Mouse (Mus musculus) ovary, postnatal 10 days (tissue): ENCODE results near the gene Akirin1.
A peak's percentile ranks its signal among the peaks of the same experiment; 100 is the strongest.

Experiments
- DNase-seq: peaks from one replicate; pipeline ENCODE4 v3.0.0; 2022; ENCODE audit warnings: low spot score

The Akirin1 gene

GRCm38 (mm10) chr4:123750152-123750651 lies at the start of gene Akirin1:
Gene Akirin1 (minus strand): TSS chr4:123750345.
- peak; percentile 98 for DNase-seq

GRCm38 (mm10) chr4:123797856-123798255 lies 47.7 kb upstream of the Akirin1 start:
- DNase-seq = no peak

DNA sequence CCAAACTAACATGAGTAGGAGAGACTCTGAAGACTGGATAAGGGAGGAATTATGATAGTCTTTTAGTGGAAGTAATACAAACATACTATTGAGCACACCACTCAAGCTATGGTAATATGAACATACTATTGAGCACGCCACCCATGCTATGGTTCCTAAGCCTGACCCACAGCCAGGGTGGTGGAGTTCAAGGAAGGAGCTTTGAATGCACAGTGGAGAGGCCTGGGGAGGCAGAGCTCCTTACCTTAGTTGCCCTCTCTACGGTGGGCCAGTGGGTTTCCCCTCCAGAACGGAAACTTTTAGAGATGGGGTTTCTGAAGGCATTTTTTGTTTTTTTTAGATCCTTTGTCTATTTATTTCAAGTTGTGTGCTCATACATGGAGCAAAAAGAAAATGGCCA lies 47.3 kb upstream of the Akirin1 start:
- no peak for DNase-seq

DNA sequence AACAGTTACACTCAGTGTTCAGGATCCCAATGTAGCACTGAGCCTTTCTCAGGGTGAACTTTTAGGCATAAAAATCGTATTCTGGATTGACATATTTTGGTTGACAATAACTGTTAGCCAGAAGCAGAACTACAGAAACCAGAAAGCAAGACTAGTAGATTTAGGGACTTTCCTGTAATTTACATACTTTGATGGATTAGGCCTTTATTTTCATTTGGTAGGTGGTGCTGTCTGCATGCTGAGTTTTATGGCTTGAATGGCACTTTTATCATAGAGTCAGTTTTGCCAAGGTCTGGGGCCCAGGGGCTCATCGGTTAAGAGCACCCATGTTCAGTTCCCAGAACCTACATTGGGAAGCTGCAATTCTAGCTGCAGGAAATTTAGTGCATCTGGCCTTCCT lies 44.9 kb upstream of the Akirin1 start:
- DNase-seq = no peak

DNA sequence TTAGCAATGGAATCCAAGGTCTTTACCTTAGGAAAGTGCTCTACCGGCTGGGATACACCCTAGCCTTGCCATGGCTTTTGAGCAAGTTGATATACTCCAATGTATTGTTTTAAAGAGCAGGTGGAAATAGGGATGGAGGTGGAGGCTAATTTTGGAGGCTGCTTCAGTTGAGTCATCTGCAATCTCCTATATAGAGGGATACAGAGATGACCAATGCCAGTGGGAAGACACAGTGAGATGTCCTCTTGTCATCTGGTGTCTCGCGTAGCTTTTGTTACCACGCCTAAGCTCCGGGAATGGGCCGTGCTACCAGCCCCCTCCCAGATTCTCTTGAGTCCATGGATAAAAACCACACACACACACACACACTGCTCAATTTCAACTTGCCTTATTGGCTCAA lies 43.0 kb upstream of the Akirin1 start:
- DNase-seq = no peak

DNA sequence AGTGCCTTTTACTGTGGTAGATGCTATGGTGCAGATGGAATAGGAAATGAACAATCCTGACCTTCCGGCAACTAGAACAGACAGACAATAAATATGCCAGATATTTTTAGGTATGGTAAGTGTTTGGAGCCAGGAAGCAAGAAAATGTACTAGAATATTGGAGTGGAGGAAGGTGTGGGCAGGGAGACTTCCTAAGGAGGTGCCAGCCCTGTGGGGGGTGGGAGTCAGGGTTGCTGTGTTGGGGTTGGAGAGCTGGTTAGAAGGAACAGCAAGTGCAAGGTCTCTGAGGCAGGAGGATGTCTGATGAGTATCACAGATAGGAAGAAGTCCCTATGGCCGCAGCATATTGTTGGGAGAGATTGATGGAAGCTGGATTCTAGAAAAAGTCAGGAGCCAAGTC lies 42.5 kb upstream of the Akirin1 start:
- DNase-seq = no peak

GRCm38 (mm10) chr4:123787191-123787985 lies 37.2 kb upstream of the Akirin1 start, which contains the start of gene Rhbdl2:
Gene Rhbdl2 (plus strand): TSS chr4:123787874.
- peak; percentile 24 for DNase-seq

DNA sequence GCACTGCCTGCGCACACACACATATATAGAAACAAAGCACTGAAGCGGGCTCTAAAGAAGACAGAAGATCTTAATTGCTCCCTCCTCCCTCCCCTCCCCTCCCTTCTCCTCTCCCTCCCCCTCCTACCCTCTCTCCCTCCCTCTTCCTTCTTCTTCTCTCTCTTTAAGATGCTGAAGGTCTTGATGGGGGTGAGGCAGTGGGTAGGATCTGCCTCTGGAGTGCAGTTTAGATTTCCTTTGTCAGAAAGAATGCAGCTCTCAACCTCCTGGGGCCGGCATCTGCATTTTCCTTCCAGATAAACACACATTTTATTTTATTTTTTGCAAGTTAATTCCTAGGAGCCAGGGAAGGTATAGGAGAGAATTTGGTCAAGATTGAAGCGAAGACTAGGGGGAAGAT lies 18.1 kb upstream of the Akirin1 start:
- DNase-seq = no peak

GRCm38 (mm10) chr4:123767807-123768206 lies 17.7 kb upstream of the Akirin1 start:
- no peak for DNase-seq

- DNase-seq = no peak
These were observed 14.9 kb upstream of the Akirin1 start for GRCm38 (mm10) chr4:123765071-123765470.

DNA sequence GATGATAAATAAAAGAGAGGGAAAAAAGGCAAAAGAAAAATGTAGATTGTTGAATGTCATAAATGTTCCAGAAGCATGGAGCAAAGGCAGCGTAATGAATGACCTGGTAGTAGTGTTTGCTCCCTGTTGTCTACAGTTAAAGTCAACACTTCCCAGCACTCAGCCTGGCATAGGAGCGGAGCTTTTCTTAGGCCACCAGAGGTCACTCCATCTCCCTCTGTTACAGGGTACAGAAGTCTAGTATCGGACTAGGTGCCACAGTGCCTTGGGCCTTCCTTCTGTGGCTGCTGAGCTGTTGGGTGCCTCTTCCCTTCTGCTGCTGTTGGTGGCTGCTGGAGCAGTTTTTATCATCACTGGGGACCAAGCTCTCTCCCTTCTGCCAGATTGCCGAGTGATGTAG lies 8.2 kb upstream of the Akirin1 start:
- DNase-seq = no peak

DNA sequence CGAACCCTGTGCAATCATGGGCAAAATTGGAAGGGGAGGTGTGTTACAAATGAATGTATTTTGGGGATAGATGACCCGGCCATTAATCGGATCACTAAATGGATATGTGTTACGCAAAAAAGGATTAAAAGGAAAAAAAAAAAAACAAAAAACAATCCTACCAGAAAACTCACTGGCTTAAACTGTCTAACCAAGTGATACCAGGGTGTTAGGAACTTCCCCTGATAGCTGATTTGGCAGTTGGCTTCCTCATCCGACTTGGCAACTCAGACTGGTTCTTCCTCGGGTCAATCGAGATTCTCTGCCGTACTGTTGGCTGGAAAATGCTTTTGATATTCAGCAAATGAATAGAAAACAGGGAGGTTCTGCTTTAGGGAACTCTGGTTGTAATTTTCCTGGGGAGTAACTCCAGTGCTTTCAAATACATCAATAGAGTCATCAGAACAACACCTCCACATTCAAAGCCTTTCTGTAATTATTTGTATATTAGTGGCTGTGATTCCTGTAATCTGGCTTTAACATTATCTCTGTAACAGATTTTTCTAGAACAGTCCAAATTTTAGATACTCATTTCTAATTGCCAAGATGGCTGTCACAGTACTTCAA lies 665 bp upstream of the Akirin1 start:
- DNase-seq = no peak

GRCm38 (mm10) chr4:123749484-123750130 lies 538 bp downstream of the Akirin1 start:
- DNase-seq = peak; percentile 15

- DNase-seq = no peak
These were observed 1.3 kb downstream of the Akirin1 start for GRCm38 (mm10) chr4:123748726-123749415.

DNA sequence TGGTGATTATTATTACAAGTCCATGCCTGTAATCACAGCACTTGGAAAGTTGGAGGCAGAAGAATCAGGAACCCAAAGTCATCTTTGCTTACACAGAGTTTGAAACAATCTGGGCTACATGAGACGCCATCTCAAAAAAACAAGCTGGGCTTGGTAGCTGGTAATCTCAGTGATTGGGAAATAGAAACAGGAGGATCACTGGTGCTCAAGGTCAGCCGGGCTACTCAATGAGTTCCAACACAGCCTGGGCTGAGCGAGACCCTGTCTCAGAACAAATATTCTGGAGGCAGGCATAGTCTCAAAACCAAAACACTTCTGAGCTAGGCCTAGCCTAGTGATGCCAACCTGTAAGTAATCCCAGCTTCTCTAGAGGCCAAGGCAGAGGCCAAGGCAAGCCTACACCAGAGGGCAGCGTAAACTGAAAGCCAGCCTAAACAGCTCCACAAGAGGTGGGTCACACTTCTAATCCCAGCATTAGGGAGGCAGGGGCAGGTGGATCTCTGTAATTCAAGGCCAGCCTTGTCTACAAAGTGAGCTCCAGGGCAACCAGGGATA lies 4.8 kb downstream of the Akirin1 start:
- no peak for DNase-seq

DNA sequence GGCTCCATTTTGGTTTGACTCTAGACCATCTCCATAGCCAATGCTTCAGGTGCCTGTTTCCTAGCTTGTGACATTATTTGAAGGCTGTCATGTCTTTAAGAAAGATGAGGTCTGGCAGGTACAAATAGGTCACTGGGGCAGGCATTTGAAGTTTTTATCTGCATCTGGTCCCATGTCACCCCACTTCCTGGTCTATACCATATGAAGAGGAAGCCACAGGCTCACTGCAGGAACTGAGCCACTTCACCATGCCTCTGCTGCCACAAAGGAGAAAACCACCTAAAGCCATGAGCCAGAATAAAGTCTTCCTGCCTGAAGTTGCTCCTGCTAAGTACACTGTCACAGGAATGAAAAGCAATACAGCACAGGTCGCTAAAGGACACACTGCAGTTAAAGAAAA lies 7.3 kb downstream of the Akirin1 start:
- DNase-seq = no peak

GRCm38 (mm10) chr4:123738708-123739107 lies 11.4 kb downstream of the Akirin1 start:
- DNase-seq = no peak

DNA sequence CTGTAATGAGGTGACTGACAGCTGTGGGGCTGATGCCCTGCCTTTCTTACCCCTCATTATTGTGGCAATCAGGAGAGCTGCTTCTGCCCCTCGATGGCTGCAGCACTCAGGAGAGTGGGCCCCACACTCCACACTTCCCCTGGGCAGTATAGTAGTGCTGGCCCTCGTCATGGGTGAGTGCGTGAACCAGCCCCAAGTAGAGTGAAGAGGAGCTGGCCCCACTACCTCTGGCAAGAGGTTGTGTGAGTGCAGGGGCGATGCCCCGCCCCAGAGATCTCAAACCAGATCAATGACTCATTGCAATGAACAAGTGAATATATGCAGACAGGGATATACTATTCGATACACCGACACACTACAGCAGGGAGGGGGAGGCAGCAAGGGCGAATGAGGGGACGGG lies 16.6 kb downstream of the Akirin1 start:
- no peak for DNase-seq

GRCm38 (mm10) chr4:123732921-123733320 lies 17.2 kb downstream of the Akirin1 start:
- DNase-seq = no peak

DNA sequence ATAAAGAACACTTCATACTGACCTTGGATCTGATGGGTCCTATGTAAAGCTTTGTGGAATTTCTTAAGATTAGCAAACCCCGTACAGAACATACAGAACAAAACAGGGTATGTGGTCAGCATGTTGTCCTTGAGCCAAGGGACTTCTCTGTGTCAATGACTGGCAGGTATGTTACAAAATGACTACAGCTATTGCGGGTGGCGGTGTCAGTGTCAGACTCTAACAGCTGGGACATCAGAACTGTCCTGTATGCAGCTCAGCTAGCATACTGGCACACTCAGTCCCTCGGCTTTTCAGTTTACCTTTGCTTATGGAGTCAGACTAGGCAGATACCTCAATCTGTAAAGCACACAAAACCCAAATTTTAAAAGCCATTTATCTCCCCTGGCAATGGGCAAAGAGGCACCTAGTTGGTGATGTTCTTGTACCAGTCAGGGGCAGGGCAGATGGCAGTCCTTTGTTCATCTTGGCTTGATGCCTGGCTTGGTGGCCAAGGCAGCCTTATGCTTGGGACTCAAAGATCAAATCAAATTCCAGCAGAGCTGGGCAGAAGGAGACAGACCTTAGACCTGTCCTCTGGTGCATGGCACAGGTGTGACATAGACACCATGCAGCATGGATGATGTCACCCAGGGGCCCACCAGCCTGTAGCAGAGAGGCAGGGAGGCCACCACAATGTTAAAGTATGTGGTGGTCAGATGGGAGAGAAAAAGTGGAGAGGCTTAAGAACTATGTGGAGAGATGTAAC lies 17.8 kb downstream of the Akirin1 start:
- no peak for DNase-seq

- no peak for DNase-seq
These were observed 28.4 kb downstream of the Akirin1 start for GRCm38 (mm10) chr4:123721761-123722160.
